Mouse (Mus musculus) stomach, postnatal 0 days (tissue): Measurements from ENCODE around the gene Usf1.

Experiments used
- CTCF ChIP-seq: IDR thresholded peaks from 2 replicates; pipeline ENCODE4 v1.5.1; 2016; ENCODE audit warnings: antibody characterized with exemption, low read depth, mild to moderate bottlenecking, moderate library complexity
- EP300 ChIP-seq: optimal IDR thresholded peaks from 2 replicates; pipeline ENCODE3; 2016; ENCODE audit warnings: antibody characterized with exemption

DNA sequence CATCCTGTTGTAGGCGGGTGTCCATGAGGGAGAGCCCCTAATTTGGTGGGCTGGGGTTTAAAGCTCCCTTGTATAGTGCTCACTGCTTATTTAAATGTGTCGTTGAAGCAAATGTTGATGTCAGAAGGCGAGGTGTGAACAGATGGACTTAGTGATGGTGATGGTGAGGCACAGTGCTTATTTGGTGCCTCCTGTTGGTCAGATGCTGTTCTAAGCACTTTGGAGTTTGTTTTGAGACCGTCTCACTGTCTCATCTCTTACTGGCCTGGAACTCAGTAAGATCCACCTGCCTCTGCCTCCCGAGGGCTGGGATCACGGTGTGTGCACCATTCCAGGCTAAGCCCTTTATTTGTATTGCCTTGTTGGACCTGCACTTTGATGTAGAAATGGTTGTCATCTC lies 43.8 kb downstream of the Usf1 start:
- TF ChIP-seq CTCF (peak; percentile 40), EP300 (no peak)
